Mouse (Mus musculus) frontal cortex, postnatal 10 days (tissue): ENCODE results near the gene Defb30.

Experiments used
- DNase-seq, 2 experiments: peaks; one replicate each; pipeline ENCODE4 v3.0.0; 2022; ENCODE audit warnings: low spot score in 2 of 2, mixed read lengths in 1 of 2

Defb30 gene

GRCm38 (mm10) chr14:63049910-63050370 is at the start of gene Defb30:
Defb30 (minus strand) TSS chr14:63049960.
- no peak for DNase-seq

GRCm38 (mm10) chr14:63067708-63068107 is 17.9 kb upstream of the Defb30 start:
- DNase-seq = no peak

- peak in 1 of 2 experiments; percentile 58 for DNase-seq
Observed at GRCm38 (mm10) chr14:63066630-63067310, 17.0 kb upstream of the Defb30 start.

- DNase-seq = no peak
Observed at GRCm38 (mm10) chr14:63065391-63065790, 15.6 kb upstream of the Defb30 start.

- DNase-seq = no peak
Observed at GRCm38 (mm10) chr14:63062184-63062583, 12.4 kb upstream of the Defb30 start.

- DNase-seq = no peak
Observed at GRCm38 (mm10) chr14:63060361-63060760, 10.6 kb upstream of the Defb30 start.

- peak in 1 of 2 experiments; percentile 37 for DNase-seq
Observed at GRCm38 (mm10) chr14:63054729-63055128, 5.0 kb upstream of the Defb30 start.

- peak in 1 of 2 experiments; percentile 26 for DNase-seq
Observed at GRCm38 (mm10) chr14:63050769-63051168, 1.0 kb upstream of the Defb30 start.

GRCm38 (mm10) chr14:63046691-63047090 is 3.1 kb downstream of the Defb30 start, which contains the start of gene Defb42:
Defb42 (plus strand) TSS chr14:63046991.
- no peak for DNase-seq

GRCm38 (mm10) chr14:63020524-63021156 is 29.1 kb downstream of the Defb30 start:
- no peak for DNase-seq

GRCm38 (mm10) chr14:63014667-63015066 is 35.1 kb downstream of the Defb30 start:
- no peak for DNase-seq

- no peak for DNase-seq
Observed at GRCm38 (mm10) chr14:63013082-63013481, 36.7 kb downstream of the Defb30 start.

GRCm38 (mm10) chr14:63011471-63011870 is 38.3 kb downstream of the Defb30 start, which contains the start of gene Defb43:
Defb43 (plus strand) TSS chr14:63011771.
- DNase-seq = no peak

GRCm38 (mm10) chr14:63002588-63002987 is 47.2 kb downstream of the Defb30 start:
- DNase-seq = no peak

GRCm38 (mm10) chr14:62998977-62999376 is 50.8 kb downstream of the Defb30 start:
- no peak for DNase-seq

- DNase-seq = no peak
Observed at GRCm38 (mm10) chr14:62997777-62998176, 52.0 kb downstream of the Defb30 start, which contains the start of gene Defb47. Defb47 (plus strand) TSS chr14:62998077.

- no peak for DNase-seq
Observed at GRCm38 (mm10) chr14:62991849-62992510, 57.8 kb downstream of the Defb30 start.

- DNase-seq = no peak
Observed at GRCm38 (mm10) chr14:62991271-62991670, 58.5 kb downstream of the Defb30 start.

GRCm38 (mm10) chr14:62984410-62984809 is 65.3 kb downstream of the Defb30 start, which contains the start of gene Defb48:
Defb48 (minus strand) TSS chr14:62984510.
- DNase-seq = no peak
